Mouse (Mus musculus): ENCODE data around the gene Ptafr. TPM values are rescaled to one million over a fixed set of nuclear protein-coding genes. Genes with fewer than 3 reads are reported as not detected.
"Not testable (repeated sequence)": the region's sequence is repeated elsewhere in the genome, so short reads cannot be mapped to it uniquely, and the experiment has no call there.

The Ptafr gene
- polyA plus RNA-seq (2017; shearing (Covaris generic)): 1 to 10 TPM; 1.5 to 3.7 (median 1.9) TPM

- ATAC-seq: no peak
These were observed at the start of gene Ptafr for GRCm38 (mm10) chr4:132563965-132564364. Gene Ptafr, plus strand, starts transcription at chr4:132564067.

- peak; percentile 16 for ATAC-seq
These were observed 49.2 kb upstream of the Ptafr start for GRCm38 (mm10) chr4:132514555-132515135.

- ATAC-seq: peak; percentile 96
These were observed 48.3 kb upstream of the Ptafr start for GRCm38 (mm10) chr4:132515369-132516155.

DNA sequence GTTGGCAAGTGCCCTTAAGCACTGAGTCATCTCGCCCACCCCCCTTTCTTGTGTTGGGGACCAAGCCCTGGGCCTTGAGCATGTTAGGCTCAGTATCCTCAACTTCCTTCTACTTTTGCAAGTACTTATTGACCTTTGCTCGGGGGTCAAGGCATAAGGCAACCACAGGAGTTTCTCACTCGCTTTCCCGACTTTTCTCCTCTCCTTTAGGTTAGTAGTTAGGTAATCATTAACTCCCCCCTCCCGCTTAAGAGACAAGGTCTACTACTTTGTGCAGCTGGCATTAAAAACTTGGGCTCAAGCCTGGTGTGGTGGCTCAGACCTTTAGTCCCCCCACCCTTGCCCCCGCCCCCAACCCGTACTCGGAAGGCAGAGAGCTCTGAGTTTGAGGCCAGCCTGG, 45.8 kb upstream of the Ptafr start:
- ATAC-seq: no peak

- ATAC-seq: no peak
These were observed 44.7 kb upstream of the Ptafr start for GRCm38 (mm10) chr4:132519188-132519587.

DNA sequence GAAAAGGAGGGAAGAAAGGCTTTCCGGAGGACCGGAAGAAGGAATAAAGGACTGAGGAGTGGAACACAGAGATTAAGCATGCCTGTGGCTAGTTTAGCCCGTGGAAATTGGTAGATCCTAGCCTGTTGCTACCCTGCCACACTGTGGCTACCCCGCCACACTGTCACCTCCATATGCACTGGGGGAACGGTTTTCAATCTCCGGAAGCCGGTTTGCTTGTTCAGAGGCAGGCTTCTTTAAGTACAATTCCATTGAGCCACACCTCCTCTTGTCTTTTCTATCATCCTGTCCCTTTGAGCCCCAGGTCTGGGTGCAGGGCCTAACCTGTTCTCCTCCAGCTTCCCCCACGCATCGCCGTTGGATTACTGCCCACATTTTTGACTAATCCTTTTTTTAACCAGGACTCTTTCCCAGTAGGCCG, 39.5 kb upstream of the Ptafr start:
- ATAC-seq: no peak

GRCm38 (mm10) chr4:132524808-132525207, 39.1 kb upstream of the Ptafr start:
- no peak for ATAC-seq

DNA sequence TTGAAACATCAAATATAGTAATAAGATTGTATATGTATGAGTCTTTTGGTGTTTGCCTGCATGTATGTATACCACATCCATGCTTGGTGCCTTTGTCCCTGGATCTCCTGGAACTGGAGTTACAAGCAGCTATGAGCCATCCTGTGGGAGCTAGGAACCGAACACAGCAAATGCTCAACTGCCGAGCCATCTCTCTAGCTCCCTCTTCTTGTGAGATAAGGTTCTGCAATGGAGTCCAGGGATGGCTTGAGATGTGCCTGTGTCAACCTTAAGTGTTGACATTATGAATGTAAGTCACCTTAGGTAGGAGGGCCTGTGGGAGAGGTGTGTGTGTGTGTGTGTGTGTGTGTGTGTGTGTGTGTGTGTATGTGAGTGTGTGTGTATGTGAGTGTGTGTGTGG, 37.2 kb upstream of the Ptafr start:
- peak; percentile 56 for ATAC-seq

DNA sequence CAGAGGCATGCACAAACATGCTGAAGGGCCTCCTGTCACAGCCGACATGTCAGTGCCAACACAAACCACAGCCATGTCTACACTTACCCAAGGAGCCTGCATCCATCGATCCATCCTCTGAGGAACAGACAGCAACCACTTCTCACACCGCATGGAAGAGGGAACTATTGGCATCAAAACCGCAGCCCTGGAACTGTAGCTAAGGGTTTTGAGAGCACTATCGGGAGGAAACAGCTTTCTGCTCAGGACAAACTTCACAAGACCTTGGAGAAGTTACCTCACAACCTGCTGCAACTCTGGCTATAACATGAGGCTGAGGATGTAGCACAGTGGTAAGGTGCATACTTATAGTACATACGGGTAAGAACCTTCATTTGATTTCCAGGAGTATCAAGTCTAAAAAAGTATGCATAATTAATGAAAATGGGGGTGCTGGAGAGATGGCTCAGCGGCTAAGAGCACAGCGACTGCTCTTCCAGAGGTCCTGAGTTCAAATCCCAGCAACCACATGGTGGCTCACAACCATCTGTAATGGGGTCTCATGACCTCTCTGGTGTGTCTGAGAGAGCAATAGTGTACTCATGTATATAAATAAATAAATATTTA, 35.8 kb upstream of the Ptafr start:
- no peak for ATAC-seq

- no peak for ATAC-seq
These were observed 34.5 kb upstream of the Ptafr start for GRCm38 (mm10) chr4:132529344-132529743.

DNA sequence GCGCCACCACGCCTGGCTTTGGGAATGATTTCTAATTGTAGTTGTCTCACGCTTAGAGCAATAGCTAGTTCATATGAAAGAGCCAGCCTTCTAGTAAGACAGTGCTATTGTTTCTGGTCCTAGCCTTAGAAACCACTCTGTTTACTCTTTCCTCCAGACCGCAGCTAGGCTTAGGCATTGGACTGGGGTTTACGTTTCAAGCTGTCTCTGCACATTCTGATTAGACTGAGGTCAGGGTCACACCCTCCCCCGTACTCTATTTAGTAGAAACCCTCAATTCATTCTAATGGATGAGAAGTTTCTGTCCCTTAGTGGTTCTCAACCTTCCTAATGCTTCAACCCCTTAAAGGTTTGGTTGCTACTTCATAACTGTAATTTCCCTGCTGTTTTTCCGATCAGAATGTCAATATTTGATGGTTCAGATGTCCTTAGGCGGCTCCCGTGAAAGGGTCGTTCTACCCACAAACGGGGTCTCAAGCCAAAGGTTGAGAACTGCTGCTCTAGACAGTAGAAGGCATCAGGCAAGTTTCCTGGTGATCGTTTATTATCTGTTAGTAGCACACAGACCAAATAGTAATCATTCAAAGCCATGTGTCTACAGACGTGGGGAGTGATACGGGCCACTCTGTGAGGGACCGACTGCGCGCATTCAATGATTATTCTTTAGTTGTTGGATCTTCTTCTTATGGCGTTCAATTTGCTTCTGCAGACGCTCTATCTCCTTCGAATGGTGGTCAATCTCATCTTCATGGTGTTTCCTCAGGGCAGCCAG, 33.6 kb upstream of the Ptafr start:
- ATAC-seq: no peak

- no peak for ATAC-seq
These were observed 31.4 kb upstream of the Ptafr start for GRCm38 (mm10) chr4:132532496-132532895.

DNA sequence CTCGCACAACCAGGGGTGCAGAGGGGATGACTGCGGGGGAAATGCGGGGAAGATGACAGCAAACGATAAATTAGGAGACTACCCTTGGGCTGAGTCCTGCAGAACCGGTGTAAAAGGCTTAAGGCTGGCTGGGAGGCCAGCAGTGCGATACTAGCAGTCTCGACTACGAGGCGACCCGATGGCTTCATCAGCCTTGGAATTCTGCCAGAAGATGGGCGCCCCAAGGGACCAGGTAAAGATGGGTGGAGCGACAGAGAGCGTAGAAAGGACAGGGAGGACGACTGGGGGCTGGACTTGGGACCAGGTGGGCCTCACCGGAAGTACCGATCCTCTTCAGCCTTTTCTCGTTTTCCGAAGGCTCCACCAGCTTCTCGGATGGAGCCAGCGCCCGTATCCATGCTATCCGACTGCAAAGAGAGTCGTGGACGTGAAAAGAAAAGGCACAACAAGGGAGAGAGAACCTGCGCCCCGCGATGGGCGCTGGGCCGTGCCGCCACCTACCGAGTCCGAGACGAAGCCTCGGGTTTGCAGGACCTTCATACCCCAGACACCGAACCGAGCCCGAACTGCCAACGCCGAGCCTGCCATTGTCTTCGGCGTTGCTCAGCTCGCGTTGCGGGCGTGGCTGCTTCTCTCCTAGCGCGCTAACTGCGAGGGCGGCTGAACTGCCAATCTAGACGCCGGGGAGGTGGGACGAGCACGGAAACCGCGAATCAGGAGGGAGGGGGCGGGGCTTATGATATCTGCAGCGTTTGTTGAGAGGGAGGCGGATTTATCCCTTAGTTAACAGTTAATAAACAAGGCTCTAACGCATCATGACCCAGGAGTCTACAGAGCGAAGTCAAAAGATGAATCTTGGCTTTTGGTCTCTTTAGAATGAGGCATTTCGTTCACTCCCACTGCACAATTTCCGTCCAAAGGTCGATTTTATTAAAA, 30.6 kb upstream of the Ptafr start, which contains the start of gene Atpif1:
Gene Atpif1, minus strand, starts transcription at position 679 of the 936 bp plus-strand sequence.
- ATAC-seq: peak; percentile 93

DNA sequence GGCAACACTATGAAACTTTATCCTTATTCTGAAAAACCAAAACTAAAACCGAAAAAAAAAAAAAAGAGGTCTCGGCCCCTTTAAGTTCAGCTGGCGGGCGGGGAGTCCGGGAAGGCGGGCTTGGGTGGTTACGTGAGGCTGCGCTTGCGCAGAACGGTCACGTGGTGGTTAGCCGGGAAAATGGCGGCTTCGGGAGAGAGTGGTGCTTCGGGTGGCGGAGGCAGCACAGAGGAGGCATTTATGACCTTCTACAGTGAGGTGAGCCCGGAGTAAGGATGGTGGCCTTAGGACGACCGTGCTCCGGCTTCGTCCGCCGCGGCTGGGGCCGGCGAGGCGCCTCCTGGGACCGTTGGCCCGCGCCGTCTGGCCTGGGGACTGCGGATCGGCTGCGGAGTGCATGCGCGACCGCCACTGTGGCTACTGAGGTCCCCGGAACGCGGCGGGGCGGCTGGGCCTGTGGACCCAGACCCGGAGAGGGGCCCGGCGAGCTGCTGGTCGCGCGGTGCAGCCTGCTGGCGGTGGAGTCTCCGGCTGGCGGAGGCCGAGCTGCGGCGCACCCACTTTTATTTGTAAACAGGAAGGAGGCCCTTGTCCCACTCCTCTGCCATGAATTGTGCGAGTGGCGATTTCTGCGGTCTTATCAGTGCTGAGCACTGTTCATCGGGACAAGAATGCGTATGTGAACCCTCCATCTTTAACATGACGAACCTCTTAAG, 28.3 kb upstream of the Ptafr start, which contains the start of gene Dnajc8:
Gene Dnajc8, plus strand, starts transcription at position 145 of the 716 bp plus-strand sequence.
- ATAC-seq: peak; percentile 61

- ATAC-seq: no peak
These were observed 24.4 kb upstream of the Ptafr start for GRCm38 (mm10) chr4:132539481-132539880.

DNA sequence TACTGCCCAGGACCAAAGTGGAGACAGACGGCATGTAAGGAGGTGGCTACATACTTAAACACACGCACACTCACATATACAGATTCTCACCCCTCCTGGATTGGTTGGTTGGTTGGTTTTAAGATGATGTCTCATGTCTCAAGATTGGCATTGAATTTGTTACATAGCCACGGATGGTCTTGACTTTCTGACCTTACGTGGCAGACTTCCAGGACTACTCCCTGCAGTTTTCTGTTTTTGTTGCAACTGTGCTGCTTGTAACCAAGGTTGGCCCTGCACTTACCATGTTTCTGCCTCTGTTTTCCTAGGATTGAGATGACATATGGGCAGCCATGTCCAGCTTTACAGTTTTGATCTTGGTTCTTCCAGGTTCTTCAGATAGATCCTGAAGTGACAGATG, 22.5 kb upstream of the Ptafr start:
- no peak for ATAC-seq

- no peak for ATAC-seq
These were observed 21.1 kb upstream of the Ptafr start for GRCm38 (mm10) chr4:132542724-132543123.

- peak; percentile 67 for ATAC-seq
These were observed 18.0 kb upstream of the Ptafr start for GRCm38 (mm10) chr4:132545851-132546250.

GRCm38 (mm10) chr4:132554221-132554620, 9.6 kb upstream of the Ptafr start:
- no peak for ATAC-seq

DNA sequence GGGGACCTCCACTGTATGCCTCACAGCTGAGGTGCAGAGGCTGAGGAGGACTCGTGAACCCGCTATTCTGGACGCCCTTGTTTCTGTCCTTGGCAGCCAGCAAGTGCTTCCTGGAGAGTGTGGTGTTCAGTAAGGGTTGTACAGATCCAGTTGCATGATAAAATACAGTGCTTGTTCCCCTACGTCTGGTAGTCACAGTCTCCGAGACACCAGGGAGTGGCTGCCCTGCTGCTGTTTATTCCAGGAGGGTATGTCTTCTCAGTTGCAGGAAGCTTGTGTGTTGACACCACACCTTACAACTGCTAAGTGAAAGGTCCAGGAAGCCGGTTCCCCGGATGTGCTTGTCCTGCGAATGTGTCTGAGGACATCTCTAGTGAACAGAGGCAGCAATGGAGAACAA, 9.2 kb upstream of the Ptafr start:
- no peak for ATAC-seq

GRCm38 (mm10) chr4:132555550-132555949, 8.3 kb upstream of the Ptafr start:
- ATAC-seq: not testable (repeated sequence)
